Mouse (Mus musculus) myocyte (in vitro differentiated cells): ENCODE data around the gene Zfp820.

Source experiments
- MAX ChIP-seq: IDR thresholded peaks from one replicate; pipeline ENCODE4 v1.6.1; 2011; ENCODE audit warnings: low read depth, mild to moderate bottlenecking, control low read depth
- MYOD1 ChIP-seq, 3 experiments: IDR thresholded peaks; one replicate each; pipeline ENCODE4 v1.6.1; 2011; ENCODE audit warnings: control low read depth in 2 of 3, low read depth in 2 of 3, mild to moderate bottlenecking in 2 of 3, moderate library complexity in 1 of 3; ENCODE audit not compliant: insufficient read length in 2 of 3, control insufficient read depth in 1 of 3
- POLR2A ChIP-seq: IDR thresholded peaks from one replicate; pipeline ENCODE4 v1.6.1; 2011; ENCODE audit warnings: low read depth, mild to moderate bottlenecking, control low read depth, moderate library complexity; ENCODE audit not compliant: insufficient read length
- POLR2AphosphoS2 ChIP-seq: IDR thresholded peaks from one replicate; pipeline ENCODE4 v1.6.1; 2011; ENCODE audit warnings: low read depth, control low read depth; ENCODE audit not compliant: insufficient read length
- REST ChIP-seq: IDR thresholded peaks from one replicate; pipeline ENCODE4 v1.6.1; 2011; ENCODE audit warnings: mild to moderate bottlenecking, control low read depth, moderate library complexity; ENCODE audit not compliant: insufficient read depth, insufficient read length
- TCF12 ChIP-seq: IDR thresholded peaks from one replicate; pipeline ENCODE4 v1.6.1; 2011; ENCODE audit warnings: mild to moderate bottlenecking, control low read depth; ENCODE audit not compliant: poor library complexity, insufficient read depth, severe bottlenecking
- USF1 ChIP-seq: IDR thresholded peaks from one replicate; pipeline ENCODE4 v1.6.1; 2011; ENCODE audit warnings: low read depth, mild to moderate bottlenecking, control low read depth, moderate library complexity

GRCm38 (mm10) chr17:21792256-21792655, 53.3 kb downstream of the Zfp820 start:
- TF ChIP-seq TCF12 (no peak), MYOD1 (IDR thresholded peaks at IDR 0.05; ENCODE audit: control insufficient read depth in 1 of 3, insufficient read length in 2 of 3, low read depth in 2 of 3) (no peak), POLR2A (no peak), POLR2AphosphoS2 (no peak), MAX (no peak), USF1 (no peak), REST (no peak)
